Mouse (Mus musculus): ENCODE measurements at regions not wholly inside any gene's neighbourhood (a gene's known extent, or its start where the extent isn't known, plus 50 kb on each side); places are given as distances from the start of the nearest gene placed in this dataset.

- no peak for DNase-seq (ENCODE audit: low spot score)
Observed at GRCm38 (mm10) chr1:72038518-72038917, 173.6 kb downstream of the Mreg start.

- DNase-seq (ENCODE audit: low spot score): no peak
Observed at GRCm38 (mm10) chr1:72036600-72036999, 175.5 kb downstream of the Mreg start.

- DNase-seq (ENCODE audit: low spot score): no peak
Observed at GRCm38 (mm10) chr1:72036141-72036540, 176.0 kb downstream of the Mreg start.

- DNase-seq (ENCODE audit: low spot score): no peak
Observed at GRCm38 (mm10) chr1:72033941-72034340, 178.2 kb downstream of the Mreg start.

- DNase-seq (ENCODE audit: low spot score): no peak
Observed at GRCm38 (mm10) chr1:72032214-72032613, 179.9 kb downstream of the Mreg start.

GRCm38 (mm10) chr1:72030763-72031405 lies 181.2 kb downstream of the Mreg start:
- no peak for DNase-seq (ENCODE audit: low spot score)

- no peak for DNase-seq (ENCODE audit: low spot score)
Observed at GRCm38 (mm10) chr1:72029625-72030024, 182.5 kb downstream of the Mreg start.

GRCm38 (mm10) chr1:72026861-72027260 lies 185.2 kb downstream of the Mreg start:
- DNase-seq (ENCODE audit: low spot score): no peak

- DNase-seq (ENCODE audit: low spot score): no peak
Observed at GRCm38 (mm10) chr1:72022631-72023030, 189.5 kb downstream of the Mreg start.

- DNase-seq (ENCODE audit: low spot score): no peak
Observed at GRCm38 (mm10) chr1:72018479-72019222, 193.5 kb downstream of the Mreg start.

- no peak for DNase-seq (ENCODE audit: low spot score)
Observed at GRCm38 (mm10) chr1:72017814-72018478, 194.2 kb downstream of the Mreg start.

- DNase-seq (ENCODE audit: low spot score): no peak
Observed at GRCm38 (mm10) chr1:72015471-72015870, 196.6 kb downstream of the Mreg start.

GRCm38 (mm10) chr1:72014580-72014979 lies 197.5 kb downstream of the Mreg start:
- no peak for DNase-seq (ENCODE audit: low spot score)

GRCm38 (mm10) chr1:72013863-72014262 lies 198.2 kb downstream of the Mreg start:
- no peak for DNase-seq (ENCODE audit: low spot score)

- no peak for DNase-seq (ENCODE audit: low spot score)
Observed at GRCm38 (mm10) chr1:72012710-72013109, 199.4 kb downstream of the Mreg start.

GRCm38 (mm10) chr1:72009270-72009928 lies 202.7 kb downstream of the Mreg start:
- no peak for DNase-seq (ENCODE audit: low spot score)

- DNase-seq (ENCODE audit: low spot score): no peak
Observed at GRCm38 (mm10) chr1:72006696-72007291, 205.3 kb downstream of the Mreg start.

GRCm38 (mm10) chr1:72005956-72006355 lies 206.2 kb downstream of the Mreg start:
- no peak for DNase-seq (ENCODE audit: low spot score)

GRCm38 (mm10) chr1:72005550-72005949 lies 206.6 kb downstream of the Mreg start:
- DNase-seq (ENCODE audit: low spot score): no peak

- no peak for DNase-seq (ENCODE audit: low spot score)
Observed at GRCm38 (mm10) chr1:72003424-72004278, 208.5 kb downstream of the Mreg start.

GRCm38 (mm10) chr1:72002471-72003116 lies 209.5 kb downstream of the Mreg start:
- DNase-seq (ENCODE audit: low spot score): no peak

Measured in ovary, postnatal 36 days (tissue).